Mouse (Mus musculus): ENCODE measurements around the gene Mcu. TPM values are rescaled to one million over a fixed set of nuclear protein-coding genes. Genes with fewer than 3 reads are reported as not detected.

The Mcu gene
- total RNA-seq, 2 experiments from 2014 or later = 37.5 to 38.8 TPM

DNA sequence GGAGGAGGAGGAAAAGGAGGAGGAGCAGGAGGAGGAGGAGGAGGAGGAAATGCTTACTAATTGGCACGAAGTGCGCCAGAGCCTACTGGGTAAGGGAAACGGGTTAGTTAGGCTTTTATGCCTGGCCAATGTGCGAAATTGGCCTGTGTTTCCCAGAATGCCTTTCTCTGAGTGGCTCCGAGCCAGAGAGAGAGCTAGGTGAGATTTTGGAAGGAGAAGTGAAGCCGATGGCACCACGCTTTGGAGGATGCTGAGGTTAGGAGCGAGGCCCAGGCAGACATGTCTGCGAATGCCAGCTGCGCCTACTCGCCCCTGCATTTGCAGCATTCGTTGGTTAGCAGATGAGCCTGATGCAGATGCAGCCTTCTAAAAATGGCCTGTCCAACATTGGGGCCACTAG, 156.7 kb downstream of the Mcu start:
- intact Hi-C loops (cut with DNase I) = no loop called here
- peak; percentile 33 to 76 for DNase-seq (ENCODE audit: low spot score in 2 of 2)

- intact Hi-C loops (cut with DNase I) = no loop called here
- DNase-seq (ENCODE audit: low spot score in 2 of 2) = no peak
These were observed 161.9 kb downstream of the Mcu start for GRCm38 (mm10) chr10:59454631-59455030.

DNA sequence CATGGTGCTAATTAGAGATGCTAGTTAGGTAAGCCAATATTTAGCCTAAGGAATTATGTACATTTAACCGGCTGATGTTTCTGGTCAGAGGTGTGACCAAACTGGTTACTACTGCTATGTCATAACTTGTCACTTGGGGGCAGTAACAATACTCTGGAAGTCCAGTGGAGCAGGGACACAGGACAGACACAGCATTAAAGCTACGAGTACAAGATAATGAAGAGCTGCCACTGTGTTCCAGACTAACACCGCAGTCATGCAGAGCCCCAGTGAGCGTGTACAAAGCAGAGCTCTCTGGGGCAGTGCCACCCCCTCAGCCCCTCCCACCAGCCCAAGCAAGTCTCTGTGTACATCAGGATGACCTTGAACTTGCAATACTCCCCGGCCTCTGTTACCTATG, 164.7 kb downstream of the Mcu start:
- intact Hi-C loops (cut with DNase I) = no loop called here
- no peak for DNase-seq (ENCODE audit: low spot score in 2 of 2)

DNA sequence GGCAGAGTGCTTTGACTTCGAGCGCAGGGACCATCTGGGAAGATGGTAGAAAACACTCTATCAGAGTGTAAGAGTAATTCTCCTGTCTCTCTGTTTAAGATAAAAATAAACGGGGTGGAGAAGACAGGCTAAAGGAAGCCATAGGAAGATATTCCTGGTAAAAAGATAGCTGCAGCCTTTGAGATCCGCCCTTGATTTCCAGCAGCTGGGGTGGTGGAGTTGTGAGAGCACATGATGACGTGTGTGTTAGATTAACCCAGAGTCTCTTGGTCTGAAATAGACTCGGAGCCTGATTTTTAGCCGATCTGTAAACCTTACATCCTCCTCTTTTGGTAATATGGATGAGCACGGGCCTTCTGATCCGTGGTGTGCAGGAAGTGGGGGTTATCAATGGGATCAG, 168.9 kb downstream of the Mcu start:
- peak in 1 of 2 experiments; percentile 86 for DNase-seq (ENCODE audit: low spot score in 2 of 2)
- intact Hi-C loops (cut with DNase I) = no loop called here

DNA sequence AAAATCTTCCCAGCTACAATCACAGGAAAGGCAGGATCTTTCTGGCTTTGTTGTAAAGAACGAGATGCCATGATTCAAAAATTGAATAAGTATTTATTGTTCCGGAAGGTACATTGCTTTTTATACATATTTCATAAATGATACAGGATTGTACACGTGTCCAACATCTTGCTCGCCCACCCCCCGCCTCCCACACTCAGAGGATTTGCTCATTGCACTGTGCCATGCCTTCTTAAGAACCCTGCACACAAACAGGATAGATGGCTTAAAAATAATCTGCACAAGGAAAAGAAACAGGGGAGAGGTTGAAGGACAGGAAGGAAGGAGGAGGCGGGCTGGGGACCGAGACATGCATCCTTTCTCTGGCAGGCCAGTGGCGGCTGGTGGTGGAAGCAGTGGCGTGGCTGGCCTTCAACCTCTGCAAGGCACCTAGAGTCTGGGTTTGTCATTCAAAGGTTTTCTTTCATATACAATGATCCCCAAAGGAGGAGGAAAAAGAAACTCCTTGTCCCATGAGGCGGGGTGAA, 169.5 kb downstream of the Mcu start:
- peak in 1 of 2 experiments; percentile 51 for DNase-seq (ENCODE audit: low spot score in 2 of 2)
- intact Hi-C loops (cut with DNase I) = no loop called here

DNA sequence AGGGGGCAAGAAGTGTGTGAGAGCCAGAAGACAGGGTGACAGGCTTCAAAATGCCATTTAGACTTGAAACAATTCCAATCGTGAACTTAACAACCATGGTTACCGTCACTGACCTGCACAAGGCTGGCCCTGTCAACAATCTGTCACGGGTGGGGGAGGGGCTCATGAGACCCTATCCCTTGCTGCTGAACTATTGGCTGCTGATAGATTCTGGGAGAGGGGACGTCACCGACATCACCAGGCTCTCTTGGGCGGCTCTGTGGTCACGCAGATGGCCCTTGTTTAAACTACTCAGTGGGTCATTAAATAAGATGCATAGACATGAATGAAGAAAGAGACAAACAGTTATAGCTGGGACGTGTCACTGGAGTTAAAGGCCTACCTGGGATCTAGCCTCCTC, 171.9 kb downstream of the Mcu start:
- intact Hi-C loops (cut with DNase I) = no loop called here
- DNase-seq (ENCODE audit: low spot score in 2 of 2) = no peak

GRCm38 (mm10) chr10:59444106-59444505, 172.4 kb downstream of the Mcu start:
- intact Hi-C loops (cut with DNase I) = no loop called here

GRCm38 (mm10) chr10:59443212-59443611, 173.3 kb downstream of the Mcu start:
- no peak for DNase-seq (ENCODE audit: low spot score in 2 of 2)
- intact Hi-C loops (cut with DNase I) = no loop called here

More at GRCm38 (mm10) chr10:59444106-59444505, 172.4 kb downstream of the Mcu start:
- DNase-seq (ENCODE audit: low spot score in 2 of 2) = no peak

DNA sequence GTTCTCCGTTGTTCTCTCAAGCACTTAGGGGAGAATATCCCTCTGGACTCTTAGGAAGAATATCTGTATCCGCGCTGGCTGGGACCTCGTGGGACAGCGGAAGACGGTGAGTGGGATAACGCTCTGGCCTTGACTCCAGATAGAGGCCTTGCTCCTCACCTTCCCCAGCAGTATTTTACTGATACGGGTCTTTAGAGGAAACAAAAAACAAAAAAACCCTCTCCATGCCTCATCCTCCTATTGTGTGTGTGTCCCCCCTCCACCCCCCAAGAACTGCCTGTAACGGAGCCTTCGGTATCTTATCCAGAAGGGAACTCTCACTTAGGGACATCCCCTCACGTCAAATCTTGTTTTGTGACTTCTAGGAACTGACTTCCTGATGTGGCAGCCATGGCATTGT, 174.8 kb downstream of the Mcu start, which contains the start of gene Oit3:
TSS of gene Oit3 (minus strand) at position 44 of the 400 bp plus-strand sequence.
- no peak for DNase-seq (ENCODE audit: low spot score in 2 of 2)
- intact Hi-C loops (cut with DNase I) = no loop called here

DNA sequence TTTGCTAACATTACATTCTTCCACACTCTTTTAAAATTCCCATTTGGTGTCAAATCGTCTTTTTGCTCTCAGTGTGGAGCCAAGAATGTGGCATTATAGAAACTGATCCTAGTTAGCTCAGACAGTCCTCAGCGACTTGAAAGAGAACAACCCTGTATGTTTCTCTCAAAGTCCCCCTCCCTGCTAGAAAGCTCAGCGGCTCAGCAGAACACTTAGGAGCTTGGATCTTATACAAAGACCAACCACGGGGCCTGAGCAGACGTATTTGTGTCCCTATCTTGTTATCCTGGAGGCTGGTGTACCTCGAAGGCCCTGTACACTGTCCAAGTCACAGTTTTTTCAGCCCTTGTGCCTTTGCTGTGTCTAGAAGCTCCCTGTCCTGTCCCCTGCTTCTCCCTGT, 176.3 kb downstream of the Mcu start:
- DNase-seq (ENCODE audit: low spot score in 2 of 2) = no peak
- intact Hi-C loops (cut with DNase I) = no loop called here

DNA sequence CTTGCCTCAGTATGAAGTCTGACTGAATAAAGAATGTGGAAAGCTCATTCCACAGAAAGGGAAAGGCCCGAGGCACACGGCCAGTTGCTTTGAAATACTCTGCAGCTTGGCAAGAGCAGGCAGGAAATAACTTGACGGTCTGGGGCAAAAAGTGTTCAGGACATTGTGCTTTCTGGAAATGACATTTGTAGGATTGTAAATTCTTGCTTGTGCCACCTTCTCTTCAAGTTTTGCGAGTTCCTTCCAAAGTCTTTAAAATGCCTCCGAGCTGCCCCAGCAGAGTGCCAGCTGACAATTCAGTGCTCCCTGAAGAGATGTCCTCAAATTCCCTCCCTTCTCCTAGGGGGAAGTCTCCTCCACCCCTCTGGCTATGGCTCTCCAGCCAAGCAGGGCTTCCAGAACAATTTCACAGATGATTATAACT, 177.0 kb downstream of the Mcu start:
- intact Hi-C loops (cut with DNase I) = no loop called here
- no peak for DNase-seq (ENCODE audit: low spot score in 2 of 2)

DNA sequence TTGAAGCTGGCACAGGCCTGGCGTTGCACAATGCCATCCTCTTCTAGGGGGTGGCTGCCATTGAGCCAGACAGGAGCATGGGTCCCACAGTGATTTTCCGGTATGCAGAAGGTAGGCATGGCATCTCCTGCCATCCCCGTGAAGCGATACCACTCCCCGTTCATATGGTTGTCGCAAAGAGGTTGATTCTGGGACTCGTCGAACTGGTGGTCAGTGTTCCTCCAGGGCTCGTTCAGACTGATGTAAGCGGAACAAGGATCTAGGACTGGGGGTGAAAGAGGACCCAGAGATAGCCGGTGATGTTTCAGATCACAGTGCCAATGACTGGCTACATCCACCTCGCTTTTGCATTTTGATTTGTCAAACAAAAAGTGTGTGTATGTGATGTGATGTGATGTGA, 177.8 kb downstream of the Mcu start:
- DNase-seq (ENCODE audit: low spot score in 2 of 2) = no peak
- intact Hi-C loops (cut with DNase I) = no loop called here

DNA sequence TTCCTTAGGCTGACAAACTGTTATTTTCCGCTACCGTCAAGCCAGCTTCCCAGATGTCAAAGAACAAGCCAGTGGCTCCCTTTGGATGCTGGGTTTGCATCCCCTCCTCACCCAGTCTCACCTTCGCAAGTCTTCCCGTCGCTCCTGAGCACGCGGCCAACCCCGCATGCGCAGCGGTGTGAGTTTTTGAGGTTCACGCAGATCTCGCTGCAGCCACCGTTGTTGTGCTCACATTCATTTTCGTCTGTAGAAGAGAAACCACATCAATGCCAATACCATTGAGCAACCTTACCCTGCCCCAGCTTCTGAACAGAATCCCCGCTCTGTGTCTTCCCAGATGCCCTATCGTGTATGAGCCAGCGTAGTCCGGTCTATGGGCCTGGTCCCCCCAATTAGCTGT, 180.7 kb downstream of the Mcu start:
- intact Hi-C loops (cut with DNase I) = no loop called here
- DNase-seq (ENCODE audit: low spot score in 2 of 2) = no peak

DNA sequence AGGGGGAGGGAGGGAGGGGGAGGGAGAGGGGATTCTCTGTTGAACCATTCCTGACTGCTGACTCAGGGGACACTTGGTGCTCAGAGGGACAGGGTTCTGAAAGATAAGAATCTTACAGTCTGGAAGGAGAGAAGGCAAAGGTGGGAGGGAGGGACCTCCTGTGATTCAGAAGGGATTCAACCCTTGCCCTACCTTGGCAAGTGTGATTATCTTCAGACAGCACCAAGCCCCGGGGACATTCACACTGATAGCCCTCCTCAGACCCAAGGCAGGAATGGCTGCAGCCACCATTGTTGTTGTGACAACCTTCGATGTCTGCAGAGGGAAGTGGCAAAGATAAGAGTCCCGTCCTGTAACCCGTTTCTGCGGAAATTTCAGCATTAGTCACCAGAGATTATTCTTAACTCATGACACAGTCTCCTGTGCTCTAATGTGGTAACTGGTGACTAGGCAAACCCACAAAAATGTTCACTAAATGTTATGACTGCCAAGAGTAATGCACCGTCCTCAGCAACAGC, 185.7 kb downstream of the Mcu start:
- intact Hi-C loops (cut with DNase I) = no loop called here
- peak in 1 of 2 experiments; percentile 45 for DNase-seq (ENCODE audit: low spot score in 2 of 2)

- intact Hi-C loops (cut with DNase I) = no loop called here
These were observed 186.9 kb downstream of the Mcu start for GRCm38 (mm10) chr10:59429448-59430135.

GRCm38 (mm10) chr10:59426371-59426770, 190.1 kb downstream of the Mcu start:
- intact Hi-C loops (cut with DNase I) = no loop called here

More at GRCm38 (mm10) chr10:59429448-59430135, 186.9 kb downstream of the Mcu start:
- DNase-seq (ENCODE audit: low spot score in 2 of 2) = no peak

GRCm38 (mm10) chr10:59425369-59425768, 191.1 kb downstream of the Mcu start:
- DNase-seq (ENCODE audit: low spot score in 2 of 2) = peak in 1 of 2 experiments; percentile 18
- intact Hi-C loops (cut with DNase I) = no loop called here

More at GRCm38 (mm10) chr10:59426371-59426770, 190.1 kb downstream of the Mcu start:
- no peak for DNase-seq (ENCODE audit: low spot score in 2 of 2)

GRCm38 (mm10) chr10:59424453-59424852, 192.0 kb downstream of the Mcu start:
- no peak for DNase-seq (ENCODE audit: low spot score in 2 of 2)
- intact Hi-C loops (cut with DNase I) = no loop called here

- DNase-seq (ENCODE audit: low spot score in 2 of 2) = no peak
- intact Hi-C loops (cut with DNase I) = no loop called here
These were observed 197.0 kb downstream of the Mcu start for GRCm38 (mm10) chr10:59419516-59419915.

DNA sequence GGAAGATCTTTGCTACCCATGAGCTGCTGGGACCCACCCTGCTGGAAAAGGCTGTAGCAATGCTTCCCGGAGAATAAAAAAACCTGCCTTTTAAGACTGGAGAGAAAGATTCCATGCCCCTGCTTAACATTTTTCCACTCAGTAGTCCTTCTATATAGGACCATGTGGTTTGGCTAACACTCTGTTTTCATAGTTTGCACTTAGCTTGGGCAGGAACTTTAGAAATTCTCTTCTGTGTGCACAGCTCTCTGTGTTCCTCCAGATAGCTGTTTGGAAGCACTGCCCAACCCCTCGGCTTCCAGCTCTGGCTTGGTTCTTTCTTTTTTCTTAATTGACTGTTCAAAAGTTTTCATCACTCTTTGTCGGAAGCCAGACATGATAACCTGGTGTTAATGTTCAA, 199.9 kb downstream of the Mcu start:
- no peak for DNase-seq (ENCODE audit: low spot score in 2 of 2)
- intact Hi-C loops (cut with DNase I) = no loop called here

GRCm38 (mm10) chr10:59413711-59414110, 202.8 kb downstream of the Mcu start:
- no peak for DNase-seq (ENCODE audit: low spot score in 2 of 2)
- intact Hi-C loops (cut with DNase I) = no loop called here

All from left cerebral cortex, postnatal 25 days (tissue).